Mouse (Mus musculus) CH12.LX (cell line): ENCODE measurements around the gene Extl2. TPM values are rescaled to one million over a fixed set of nuclear protein-coding genes. Genes with fewer than 3 reads are reported as not detected.
A peak's percentile ranks its signal among the peaks of the same experiment; 100 is the strongest.

Experiments
- DNase-seq: peaks from one replicate; pipeline ENCODE4 v3.0.0-alpha.2; 2013; ENCODE audit errors: extremely low read depth
- H3K27ac ChIP-seq: 2 replicates; pipeline ENCODE4 v1.5.1; 2012; ENCODE audit warnings: low read depth, mild to moderate bottlenecking, control low read depth, moderate library complexity; ENCODE audit not compliant: insufficient read depth
- H3K27me3 ChIP-seq: replicated peaks from 2 replicates; pipeline ENCODE3; 2012; ENCODE audit warnings: inconsistent platforms
- H3K36me3 ChIP-seq, 2 experiments: replicated peaks in 1 of 2; 2 replicates each; pipeline versions ENCODE3 to v1.6.1; 2012; ENCODE audit warnings: inconsistent platforms in 1 of 2, low read length in 1 of 2, mild to moderate bottlenecking in 1 of 2, mixed read lengths in 1 of 2, moderate library complexity in 1 of 2; ENCODE audit not compliant: control insufficient read depth in 1 of 2, insufficient read depth in 1 of 2
- H3K4me1 ChIP-seq, 2 experiments: 2 replicates each; pipeline ENCODE4 v1.6.1; 2012; ENCODE audit warnings: inconsistent platforms in 1 of 2, moderate library complexity in 1 of 2; ENCODE audit not compliant: insufficient read depth in 2 of 2, control insufficient read depth in 1 of 2
- H3K4me2 ChIP-seq: 2 replicates; pipeline ENCODE4 v1.6.1; 2012; ENCODE audit warnings: low read depth, mild to moderate bottlenecking, control low read depth; ENCODE audit not compliant: poor library complexity, insufficient read depth, severe bottlenecking
- H3K4me3 ChIP-seq, 3 experiments: fragments of 150-350 bp in 1 of 3; sonication (generic) in 1 of 3; replicated peaks in 1 of 3; 2 replicates each; pipeline versions ENCODE3 to v1.5.1; 2011 to 2012; ENCODE audit warnings: low read depth in 2 of 3, low read length in 2 of 3, mild to moderate bottlenecking in 2 of 3, moderate library complexity in 2 of 3, control low read depth in 1 of 3, improper control_type of control experiment in 1 of 3, inconsistent platforms in 1 of 3, mixed read lengths in 1 of 3; ENCODE audit not compliant: poor library complexity in 1 of 3
- H3K79me2 ChIP-seq: replicated peaks from 2 replicates; pipeline ENCODE4 v1.6.1; 2012; ENCODE audit warnings: mild to moderate bottlenecking, moderate library complexity; ENCODE audit not compliant: control insufficient read depth, poor library complexity, insufficient read depth, severe bottlenecking; ENCODE audit errors: extremely low read depth
- H3K9ac ChIP-seq: 2 replicates; pipeline ENCODE4 v1.6.1; 2012; ENCODE audit warnings: low read depth, mild to moderate bottlenecking, control low read depth, moderate library complexity; ENCODE audit not compliant: insufficient read depth
- H3K9me3 ChIP-seq: replicated peaks from 2 replicates; pipeline ENCODE3; 2012; ENCODE audit warnings: low read length, inconsistent platforms, mixed read lengths
- BHLHE40 ChIP-seq: IDR thresholded peaks from 2 replicates; pipeline ENCODE4 v1.6.1; 2011; ENCODE audit warnings: mild to moderate bottlenecking, low read depth, low read length, improper control_type of control experiment
- CHD1 ChIP-seq: IDR thresholded peaks from 2 replicates; pipeline ENCODE4 v1.6.1; 2012; ENCODE audit warnings: low read depth, low read length, improper control_type of control experiment, inconsistent platforms
- CHD2 ChIP-seq: IDR thresholded peaks from 2 replicates; pipeline ENCODE4 v1.6.1; 2011; ENCODE audit warnings: low read length, improper control_type of control experiment
- CTCF ChIP-seq, 2 experiments: IDR thresholded peaks in 1 of 2; conservative IDR thresholded peaks in 1 of 2; 2 replicates each; pipeline ENCODE4 v1.5.1; 2011 to 2012; ENCODE audit warnings: low read depth in 2 of 2, low read length in 2 of 2, improper control_type of control experiment in 1 of 2, inconsistent platforms in 1 of 2, mild to moderate bottlenecking in 1 of 2, moderate library complexity in 1 of 2
- E2F4 ChIP-seq: IDR thresholded peaks from 2 replicates; pipeline ENCODE4 v1.6.1; 2011; ENCODE audit warnings: low read depth, low read length, improper control_type of control experiment; ENCODE audit not compliant: insufficient replicate concordance
- EP300 ChIP-seq: IDR thresholded peaks from 2 replicates; pipeline ENCODE4 v1.6.1; 2011; ENCODE audit warnings: low read length, improper control_type of control experiment
- ETS1 ChIP-seq: conservative IDR thresholded peaks from 2 replicates; pipeline ENCODE4 v1.6.1; 2012; ENCODE audit warnings: low read depth, mild to moderate bottlenecking, inconsistent platforms, low read length, improper control_type of control experiment, moderate library complexity
- GABPA ChIP-seq: IDR thresholded peaks from 2 replicates; pipeline ENCODE4 v1.6.1; 2012; ENCODE audit warnings: low read depth, low read length, improper control_type of control experiment, inconsistent platforms; ENCODE audit not compliant: insufficient replicate concordance
- HCFC1 ChIP-seq: IDR thresholded peaks from 2 replicates; pipeline ENCODE4 v1.6.1; 2012; ENCODE audit warnings: low read depth, mild to moderate bottlenecking, inconsistent platforms, low read length, improper control_type of control experiment
- IRF4 ChIP-seq: IDR thresholded peaks from 2 replicates; pipeline ENCODE4 v1.6.1; 2014; ENCODE audit warnings: low read depth, mild to moderate bottlenecking, inconsistent platforms, low read length, improper control_type of control experiment
- JUN ChIP-seq: IDR thresholded peaks from 2 replicates; pipeline ENCODE4 v1.6.1; 2011; ENCODE audit warnings: low read depth, mild to moderate bottlenecking, low read length, improper control_type of control experiment, moderate library complexity; ENCODE audit not compliant: insufficient read depth
- JUND ChIP-seq: conservative IDR thresholded peaks from 2 replicates; pipeline ENCODE4 v1.6.1; 2011; ENCODE audit warnings: low read depth, low read length, improper control_type of control experiment
- MAX ChIP-seq: IDR thresholded peaks from 2 replicates; pipeline ENCODE4 v1.6.1; 2011; ENCODE audit warnings: low read length, improper control_type of control experiment
- MEF2A ChIP-seq: IDR thresholded peaks from 2 replicates; pipeline ENCODE4 v1.6.1; 2014; ENCODE audit warnings: low read depth, mild to moderate bottlenecking, inconsistent platforms, low read length, improper control_type of control experiment, borderline replicate concordance
- NRF1 ChIP-seq: IDR thresholded peaks from 2 replicates; pipeline ENCODE4 v1.6.1; 2014; ENCODE audit warnings: low read depth, mild to moderate bottlenecking, inconsistent platforms, low read length, improper control_type of control experiment, moderate library complexity
- PAX5 ChIP-seq: IDR thresholded peaks from 2 replicates; pipeline ENCODE4 v1.6.1; 2012; ENCODE audit warnings: low read length, inconsistent platforms, mixed read lengths
- RAD21 ChIP-seq: IDR thresholded peaks from 2 replicates; pipeline ENCODE4 v1.6.1; 2011; ENCODE audit warnings: low read depth, mild to moderate bottlenecking, low read length, improper control_type of control experiment, moderate library complexity
- RCOR1 ChIP-seq: conservative IDR thresholded peaks from 2 replicates; pipeline ENCODE4 v1.6.1; 2012; ENCODE audit warnings: low read depth, mild to moderate bottlenecking, inconsistent platforms, low read length, improper control_type of control experiment
- SMC3 ChIP-seq: IDR thresholded peaks from 2 replicates; pipeline ENCODE4 v1.6.1; 2011; ENCODE audit warnings: low read depth, low read length, improper control_type of control experiment
- TCF12 ChIP-seq: IDR thresholded peaks from 2 replicates; pipeline ENCODE4 v1.6.1; 2014; ENCODE audit warnings: low read depth, mild to moderate bottlenecking, inconsistent platforms, low read length, improper control_type of control experiment
- ZC3H11A ChIP-seq: IDR thresholded peaks from 2 replicates; pipeline ENCODE4 v1.6.1; 2012; ENCODE audit warnings: low read depth, mild to moderate bottlenecking, inconsistent platforms, low read length, improper control_type of control experiment
- ZNF384 ChIP-seq: IDR thresholded peaks from 2 replicates; pipeline ENCODE4 v1.6.1; 2012; ENCODE audit warnings: low read depth, low read length, improper control_type of control experiment, inconsistent platforms
- dilution Hi-C: fragments of 300-500 bp; cut with MboI; formaldehyde crosslinking; loops from 2 replicates; pipeline ENCODE4 v1.14.3; 2020; ENCODE audit warnings: low sequenced_read_pairs; ENCODE audit not compliant: extremely low pct_unique_long_range_greater_than_20kb, extremely low pct_ligation_motif_present
- in situ Hi-C: fragments of 300-500 bp; cut with MboI; formaldehyde crosslinking; loops from 3 replicates; pipeline ENCODE4 v1.14.3; 2019; ENCODE audit warnings: low sequenced_read_pairs, low pct_ligation_motif_present, low pct_unique_long_range_greater_than_20kb, mixed read lengths
- polyA plus RNA-seq: library from polyadenylated mRNA; unstranded; fragments of >175 nt; gene quantifications from 2 replicates; pipeline ENCODE4 v1.2.1, GENCODE M21; 2012; ENCODE audit warnings: low read depth; ENCODE audit not compliant: insufficient read length
- total RNA-seq, 2 experiments: library from RNA; depleted of rRNA; stranded (reverse); fragments of 300-350 nt in 1 of 2; fragments of >200 nt in 1 of 2; gene quantifications; 2 replicates each; pipeline ENCODE4 v1.2.3; 2012 to 2014

The Extl2 gene
- total and polyA plus RNA-seq, 3 experiments = 8.1 to 12.0 (median 11.2) TPM

- Histone ChIP-seq H3K27me3 (no peaks in the 10 kb centered on the region), H3K9ac (no peak overlapping the region), H3K27ac (no peak overlapping the region), H3K4me3 (no peak overlapping the region), H3K9me3 (no peaks in the 10 kb centered on the region), H3K36me3 (no peaks in the 10 kb centered on the region), H3K79me2 (no peaks in the 10 kb centered on the region), H3K4me1 (peaks cover 0 to 3% of the 10 kb centered on the region in 2 experiments; a peak in 1 of 4 replicates), H3K4me2 (peak overlapping the region; percentile 12; the same call in 1 of the 2 replicates)
- dilution Hi-C loops = no loop called here
- in situ Hi-C loops = loop anchor here (25.0 kb wide), 1 partner anchor 155 kb away; no protein-coding TSS in a partner anchor
- TF ChIP-seq JUN (no peak), GABPA (no peak), ZC3H11A (no peak), RAD21 (peak; percentile 23), TCF12 (no peak), BHLHE40 (no peak), CHD1 (no peak), SMC3 (peak; percentile 61), CTCF (conservative IDR thresholded peaks at IDR 0.05 in 1 of 2, IDR thresholded peaks at IDR 0.05 in 1 of 2; ENCODE audit: low read depth in 2 of 2, low read length in 2 of 2) (peak in 1 of 2 experiments; percentile 57; a peak in 2 of 4 replicates), MAX (no peak)
- no peak for DNase-seq
Observed at GRCm38 (mm10) chr3:116057078-116057477, 49.8 kb downstream of the Extl2 start.

GRCm38 (mm10) chr3:116060320-116060719 is 53.1 kb downstream of the Extl2 start:
- DNase-seq = no peak
- Histone ChIP-seq H3K9ac (no peak overlapping the region), H3K36me3 (no peaks in the 10 kb centered on the region), H3K4me2 (no peak overlapping the region), H3K27ac (no peak overlapping the region), H3K79me2 (no peaks in the 10 kb centered on the region), H3K9me3 (no peaks in the 10 kb centered on the region), H3K27me3 (no peaks in the 10 kb centered on the region), H3K4me1 (peaks cover 0 to 3% of the 10 kb centered on the region in 2 experiments; a peak in 1 of 4 replicates), H3K4me3 (no peak overlapping the region)
- no peak for TF ChIP-seq ZNF384
- TF ChIP-seq MEF2A = no peak
- TF ChIP-seq RCOR1 = no peak
- no peak for TF ChIP-seq JUND
- TF ChIP-seq JUN = no peak
- no peak for TF ChIP-seq TCF12
- TF ChIP-seq GABPA = no peak
- TF ChIP-seq IRF4 = no peak
- TF ChIP-seq PAX5 = no peak
- no peak for TF ChIP-seq BHLHE40
- TF ChIP-seq HCFC1 = no peak
- TF ChIP-seq E2F4 = no peak
- no peak for TF ChIP-seq EP300
- no peak for TF ChIP-seq CHD2
- TF ChIP-seq NRF1 = no peak
- TF ChIP-seq ETS1 = no peak
- in situ Hi-C loops = loop anchor here (25.0 kb wide), 1 partner anchor 152 kb away; no protein-coding TSS in a partner anchor
- dilution Hi-C loops = no loop called here
